Mouse (Mus musculus) forebrain, embryonic 16.5 days (tissue): Measurements from ENCODE around the gene Hoxa10. TPM values are rescaled to one million over a fixed set of nuclear protein-coding genes. Genes with fewer than 3 reads are reported as not detected.

Experiments used
- ATAC-seq: fragments of 200-750 bp; cut with Nextera tagmentation; 2 replicates; pipeline ENCODE4 v1.8.0; 2017; ENCODE audit warnings: mild to moderate bottlenecking, moderate library complexity
- H3K27ac ChIP-seq: fragments of 300-500 bp; sonication (generic); 2 replicates; pipeline ENCODE4 v1.5.1; 2014; ENCODE audit warnings: low read length, control low read depth
- H3K27me3 ChIP-seq: fragments of 300-500 bp; sonication (generic); replicated peaks from 2 replicates; pipeline ENCODE4 v1.6.1; 2014; ENCODE audit warnings: low read length; ENCODE audit not compliant: control insufficient read depth, insufficient read depth
- H3K36me3 ChIP-seq: fragments of 300-500 bp; sonication (generic); 2 replicates; pipeline ENCODE4 v1.6.1; 2014; ENCODE audit not compliant: control insufficient read depth, insufficient read depth
- H3K4me1 ChIP-seq: fragments of 300-500 bp; sonication (generic); replicated peaks from 2 replicates; pipeline ENCODE4 v1.6.1; 2014; ENCODE audit warnings: low read length; ENCODE audit not compliant: control insufficient read depth, insufficient read depth
- H3K4me2 ChIP-seq: fragments of 300-500 bp; sonication (generic); 2 replicates; pipeline ENCODE4 v1.6.1; 2014; ENCODE audit warnings: mild to moderate bottlenecking, low read length, control low read depth
- H3K4me3 ChIP-seq: fragments of 300-500 bp; sonication (generic); replicated peaks from 2 replicates; pipeline ENCODE4 v1.5.1; 2014; ENCODE audit warnings: mild to moderate bottlenecking, low read length, control low read depth
- H3K9ac ChIP-seq: fragments of 300-500 bp; sonication (generic); replicated peaks from 2 replicates; pipeline ENCODE4 v1.6.1; 2014; ENCODE audit warnings: low read depth, low read length, control low read depth
- H3K9me3 ChIP-seq: fragments of 300-500 bp; sonication (generic); 2 replicates; pipeline ENCODE4 v1.6.1; 2016; ENCODE audit warnings: low read length; ENCODE audit not compliant: control insufficient read depth
- WGBS: fragments of 180-500 bp; shearing (Covaris S2); extraction: QIAGEN DNeasy Blood & Tissue Kit; methylation state at CpG from one replicate; pipeline ENCODE4 v1.1.7; 2014; 5-methylcytosine and 5-hydroxymethylcytosine counted together
- polyA plus RNA-seq: library from polyadenylated mRNA; unstranded; fragments of >200 nt; fragmentation: Nextera tagmentation; extraction: Ambion mirVana; gene quantifications from 2 replicates; pipeline ENCODE4 v1.2.1, GENCODE M21; 2015

Hoxa10 gene
- polyA plus RNA-seq, 1 experiment from 2014 or later: not detected

- H3K9me3 ChIP-seq: no peaks in the 10 kb centered on the region
- no peak overlapping the region for H3K4me2 ChIP-seq
- 0 out of 2 replicates have a peak overlapping the region, but pooled peaks have one; percentile 5 for H3K4me3 ChIP-seq
- no peak overlapping the region for H3K9ac ChIP-seq
- H3K27me3 ChIP-seq: peaks cover 94% of the 10 kb centered on the region
- H3K27ac ChIP-seq: no peak overlapping the region
- H3K4me1 ChIP-seq: peaks cover 8% of the 10 kb centered on the region
- 1% methylated on average over 45 of the region's 46 CpGs for WGBS
- no peak; the same call in 1 of the 2 replicates for ATAC-seq
- H3K36me3 ChIP-seq: no peaks in the 10 kb centered on the region
Measured at GRCm38 (mm10) chr6:52203371-52204049, 37.1 kb downstream of the Hoxa10 start.

DNA sequence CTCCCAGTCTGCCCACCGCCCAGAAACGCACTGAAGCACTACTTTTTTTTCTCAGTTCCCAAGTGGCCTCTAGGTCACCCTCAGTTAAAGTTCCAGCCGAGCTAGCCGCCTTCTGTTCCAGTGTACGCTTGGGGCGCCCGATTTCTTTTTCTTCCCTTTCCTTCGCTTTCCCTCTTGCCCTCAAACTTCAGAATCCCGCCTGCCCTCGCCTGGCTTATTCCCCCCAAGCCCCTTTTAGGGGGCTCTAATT is 37.6 kb downstream of the Hoxa10 start:
- Histone ChIP-seq H3K9me3 (no peaks in the 10 kb centered on the region), H3K9ac (no peak overlapping the region)

DNA sequence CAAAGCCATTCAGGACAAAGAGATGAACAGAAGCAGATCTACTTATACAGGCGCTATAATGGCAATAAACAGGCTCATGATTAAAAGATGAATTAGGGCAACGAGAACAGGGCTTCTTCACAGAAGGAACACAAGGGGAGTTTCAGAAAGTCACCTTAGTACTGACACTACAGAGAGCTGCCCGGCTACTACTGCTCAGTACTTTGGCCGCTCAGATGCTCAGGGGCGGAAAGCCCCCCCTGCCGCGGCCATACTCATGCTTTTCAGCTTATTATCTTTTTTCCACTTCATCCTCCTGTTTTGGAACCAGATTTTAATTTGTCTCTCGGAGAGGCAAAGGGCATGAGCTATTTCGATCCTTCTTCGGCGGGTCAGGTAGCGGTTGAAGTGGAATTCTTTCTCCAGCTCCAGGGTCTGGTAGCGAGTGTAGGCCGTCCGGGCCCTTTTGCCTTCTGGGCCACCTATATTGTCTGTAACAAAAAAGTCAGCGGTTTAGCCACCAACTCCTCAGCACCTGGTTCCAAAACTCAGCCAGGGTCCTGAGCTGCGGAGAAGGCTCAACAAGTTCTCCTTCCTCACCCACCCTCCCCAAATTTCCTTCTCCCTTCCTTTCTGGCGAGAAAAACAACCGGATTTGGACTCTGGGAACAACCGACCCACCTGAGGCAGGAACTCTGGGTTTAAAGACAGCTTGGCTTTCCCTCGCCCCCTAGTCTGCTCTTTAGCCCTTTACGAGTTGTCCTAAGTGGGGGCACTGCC is 38.1 kb downstream of the Hoxa10 start:
- Histone ChIP-seq H3K9me3 (no peaks in the 10 kb centered on the region), H3K27me3 (peaks cover 95% of the 10 kb centered on the region), H3K9ac (no peak overlapping the region), H3K4me2 (no peak overlapping the region), H3K4me1 (peaks cover 8% of the 10 kb centered on the region), H3K36me3 (no peaks in the 10 kb centered on the region), H3K27ac (no peak overlapping the region), H3K4me3 (no peak overlapping the region)
- WGBS: 1% methylated on average over 22 of the region's 22 CpGs
- ATAC-seq: no peak

More for the DNA sequence above, 37.6 kb downstream of the Hoxa10 start:
- H3K36me3 ChIP-seq: no peaks in the 10 kb centered on the region
- no peak for ATAC-seq
- WGBS: under 1% methylated on average over 10 of the region's 10 CpGs
- H3K4me1 ChIP-seq: peaks cover 8% of the 10 kb centered on the region
- H3K27me3 ChIP-seq: peaks cover 94% of the 10 kb centered on the region
- H3K27ac ChIP-seq: no peak overlapping the region
- H3K4me2 ChIP-seq: no peak overlapping the region
- H3K4me3 ChIP-seq: no peak overlapping the region

DNA sequence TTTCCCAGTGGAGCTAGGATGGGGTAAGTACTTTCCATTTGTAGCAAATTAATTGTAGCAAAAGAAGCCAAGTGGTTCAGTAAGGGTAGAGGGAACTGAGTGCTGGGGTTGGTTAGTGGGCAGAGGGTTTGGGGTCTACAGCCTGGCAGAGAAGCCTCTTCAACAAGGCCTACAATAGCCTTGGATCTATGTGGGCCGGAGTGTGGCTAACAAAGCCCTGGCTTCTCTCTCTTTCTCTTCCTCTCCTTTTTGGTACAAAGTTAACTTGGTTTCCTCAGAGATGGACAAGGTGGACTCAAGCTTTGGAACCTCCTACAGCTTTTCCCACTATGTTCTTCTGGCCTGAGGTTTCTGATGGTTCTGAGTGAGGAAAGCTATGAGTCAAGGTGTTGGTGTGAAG is 39.4 kb downstream of the Hoxa10 start:
- Histone ChIP-seq H3K4me3 (no peak overlapping the region), H3K27ac (no peak overlapping the region), H3K9ac (no peak overlapping the region), H3K36me3 (no peaks in the 10 kb centered on the region), H3K4me1 (peaks cover 8% of the 10 kb centered on the region), H3K27me3 (peaks cover 95% of the 10 kb centered on the region), H3K4me2 (no peak overlapping the region), H3K9me3 (no peaks in the 10 kb centered on the region)
- ATAC-seq: no peak
- WGBS: 9% methylated on average over 1 of the region's 1 CpGs

DNA sequence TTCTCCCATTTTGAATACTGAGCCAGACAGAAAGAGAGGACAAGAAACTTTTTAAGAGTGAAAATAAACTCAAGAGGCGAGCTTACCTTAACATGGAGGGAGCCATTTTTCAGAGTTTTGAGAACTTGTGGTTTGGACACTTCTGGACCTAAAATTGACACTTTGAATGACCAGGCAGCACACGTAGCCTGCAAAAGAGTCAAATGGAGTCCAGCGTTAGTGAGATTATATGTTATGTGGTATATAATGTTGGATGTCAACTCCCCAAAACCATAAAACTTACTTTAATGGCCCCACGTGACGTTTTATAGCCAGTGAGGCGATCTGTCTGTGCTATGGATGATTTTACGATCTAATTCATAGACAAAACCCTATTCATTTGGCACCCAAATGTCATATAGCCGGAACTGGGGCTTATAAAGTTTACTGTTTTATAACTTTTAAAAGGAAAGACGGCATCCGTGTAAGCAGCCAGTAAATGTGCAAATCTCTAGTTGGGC is 39.9 kb downstream of the Hoxa10 start:
- H3K4me3 ChIP-seq: no peak overlapping the region
- no peak overlapping the region for H3K4me2 ChIP-seq
- H3K27me3 ChIP-seq: peaks cover 95% of the 10 kb centered on the region
- H3K9me3 ChIP-seq: no peaks in the 10 kb centered on the region
- WGBS: 8% methylated on average over 10 of the region's 10 CpGs
- peaks cover 8% of the 10 kb centered on the region for H3K4me1 ChIP-seq
- no peak for ATAC-seq
- H3K27ac ChIP-seq: no peak overlapping the region
- no peak overlapping the region for H3K9ac ChIP-seq
- H3K36me3 ChIP-seq: no peaks in the 10 kb centered on the region

DNA sequence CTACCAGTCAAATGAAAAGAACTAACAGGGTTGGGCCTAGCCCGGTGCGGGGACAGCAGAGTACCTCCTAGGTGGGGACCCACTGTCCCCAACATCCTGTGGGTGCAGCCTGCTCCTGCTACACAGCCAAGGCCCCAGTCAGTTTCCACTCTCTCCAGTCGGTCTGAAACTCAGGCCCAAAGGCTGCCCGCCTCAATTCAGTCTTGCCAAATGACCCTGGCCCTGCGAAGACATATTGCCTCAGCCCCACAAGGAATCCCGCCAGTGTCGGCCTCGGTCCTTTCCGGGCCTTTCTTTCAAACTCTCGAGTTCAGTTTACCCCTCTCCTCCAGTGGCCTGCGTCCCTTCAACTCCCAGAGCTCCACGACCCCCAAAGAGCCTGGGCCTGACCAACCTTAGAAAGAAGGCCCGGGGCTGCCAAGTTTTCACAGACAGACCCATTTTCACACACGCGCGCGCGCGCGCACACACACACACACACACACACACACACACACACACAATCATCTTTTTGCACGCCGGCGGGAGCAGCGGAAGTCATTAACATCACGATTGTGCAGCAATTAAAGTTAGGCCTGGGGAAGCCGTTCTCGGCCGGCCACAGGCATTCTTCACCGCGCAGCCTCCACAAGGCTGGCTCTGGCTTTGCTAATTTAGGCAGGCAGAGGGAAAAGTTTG is 40.4 kb downstream of the Hoxa10 start:
- 1% methylated on average over 30 of the region's 30 CpGs for WGBS
- H3K4me3 ChIP-seq: no peak overlapping the region
- H3K4me2 ChIP-seq: no peak overlapping the region
- no peaks in the 10 kb centered on the region for H3K36me3 ChIP-seq
- peaks cover 8% of the 10 kb centered on the region for H3K4me1 ChIP-seq
- no peak for ATAC-seq
- no peak overlapping the region for H3K9ac ChIP-seq
- H3K9me3 ChIP-seq: no peaks in the 10 kb centered on the region
- peaks cover 95% of the 10 kb centered on the region for H3K27me3 ChIP-seq
- H3K27ac ChIP-seq: no peak overlapping the region

- ATAC-seq: no peak
- Histone ChIP-seq H3K9me3 (no peaks in the 10 kb centered on the region), H3K27me3 (peaks cover 96% of the 10 kb centered on the region), H3K4me2 (no peak overlapping the region), H3K4me1 (no peaks in the 10 kb centered on the region), H3K36me3 (no peaks in the 10 kb centered on the region), H3K27ac (no peak overlapping the region), H3K4me3 (no peak overlapping the region), H3K9ac (no peak overlapping the region)
- 1% methylated on average over 10 of the region's 10 CpGs for WGBS
Measured at GRCm38 (mm10) chr6:52197271-52197670, 43.4 kb downstream of the Hoxa10 start.

GRCm38 (mm10) chr6:52196811-52197210 is 43.8 kb downstream of the Hoxa10 start:
- Histone ChIP-seq H3K4me1 (peaks cover 3% of the 10 kb centered on the region), H3K9me3 (no peaks in the 10 kb centered on the region), H3K4me3 (no peak overlapping the region), H3K9ac (no peak overlapping the region), H3K27me3 (peaks cover 96% of the 10 kb centered on the region), H3K4me2 (no peak overlapping the region), H3K27ac (no peak overlapping the region), H3K36me3 (no peaks in the 10 kb centered on the region)
- ATAC-seq: no peak
- under 1% methylated on average over 9 of the region's 9 CpGs for WGBS

DNA sequence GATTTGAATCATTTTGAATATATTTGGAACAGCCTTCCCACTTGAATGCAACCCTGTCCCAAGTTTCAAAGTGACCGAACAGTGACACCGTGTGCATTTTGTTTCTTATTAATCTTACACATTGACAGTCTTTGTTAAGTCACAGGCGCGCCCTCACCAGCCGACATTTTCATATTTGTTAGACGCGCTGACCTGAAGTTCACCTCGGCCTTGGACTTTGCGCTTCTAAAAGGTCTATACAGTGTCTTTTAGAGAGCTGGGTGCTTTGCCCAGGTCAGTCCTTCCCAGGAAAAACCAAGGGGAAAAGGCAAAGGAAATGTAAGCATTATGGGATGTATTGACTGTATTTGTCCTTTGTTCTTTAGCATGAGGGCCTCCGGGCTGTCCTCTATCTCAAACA is 46.0 kb downstream of the Hoxa10 start:
- H3K4me2 ChIP-seq: no peak overlapping the region
- no peak overlapping the region for H3K9ac ChIP-seq
- no peaks in the 10 kb centered on the region for H3K36me3 ChIP-seq
- peaks cover 5% of the 10 kb centered on the region for H3K4me1 ChIP-seq
- no peak overlapping the region for H3K27ac ChIP-seq
- H3K4me3 ChIP-seq: no peak overlapping the region
- 2% methylated on average over 10 of the region's 10 CpGs for WGBS
- no peaks in the 10 kb centered on the region for H3K9me3 ChIP-seq
- ATAC-seq: no peak
- peaks cover 94% of the 10 kb centered on the region for H3K27me3 ChIP-seq
